In genomic region chr11:26112206-26112605, GRCm38 (mm10) we compare ENCODE assay signal across 20 mouse cellular contexts.
A peak's percentile ranks its signal among the peaks of the same experiment; 100 is the strongest.
DNase-seq lines count a peak whose midpoint lies in the region; ATAC-seq and TF ChIP-seq lines count a peak whose summit lies in the region.
"Had no signal": no experiment of that assay in that cellular context is flagged by ENCODE, and none has a peak within 500 bp of the region (broad histone marks: within the 10 kb centered on the region; RNA-seq: fewer than 3 reads in every experiment).

No protein-coding gene starts in this region.

- TF ChIP-seq POLR2A in heart, adult 2 months (IDR thresholded peaks at IDR 0.05; ENCODE audit: insufficient read depth, low read depth, low read length), result no peak
- no peak for TF ChIP-seq POLR2A in limb, embryonic 14.5 days (IDR thresholded peaks at IDR 0.05; ENCODE audit: borderline replicate concordance, extremely low read depth, insufficient read depth, insufficient read length)

- TF ChIP-seq CTCF in heart, adult 2 months (IDR thresholded peaks at IDR 0.05), result no peak

- ATAC-seq in limb, embryonic 14.5 days (ENCODE audit: low FRiP score, low read depth), result peak; percentile 50; the same call in 1 of the 2 replicates
- no peak for ATAC-seq in hindbrain, embryonic 11.5 days (ENCODE audit: low FRiP score)
- ATAC-seq: activated CD4-positive, CD25-positive, alpha-beta regulatory T cell, adult 4 months; forebrain, embryonic 15.5 days; hindbrain, postnatal 0 days; Patski had no signal

- H3K4me2 ChIP-seq in limb, embryonic 14.5 days (replicated peaks; ENCODE audit: low read depth, low read length, severe bottlenecking), result no peak overlapping the region
- H3K4me2 ChIP-seq in hindbrain, embryonic 11.5 days (replicated peaks; ENCODE audit: low read depth, low read length), result no peak overlapping the region
- H3K4me2 ChIP-seq: embryonic facial prominence, embryonic 15.5 days; forebrain, embryonic 15.5 days; hindbrain, embryonic 13.5 days had no signal

- intact Hi-C loops in heart, adult 2 months (cut with DNase I), result no loop called here

- no peak for TF ChIP-seq EP300 in heart, adult 2 months (IDR thresholded peaks at IDR 0.05; ENCODE audit: insufficient read depth, low read depth, low read length)

- DNase-seq in heart, adult 2 months, result peak; percentile 7 to 24
- DNase-seq in heart, embryonic 10.5 days (ENCODE audit: low spot score), result no peak
- DNase-seq in limb, embryonic 14.5 days (ENCODE audit: low spot score), result no peak
- DNase-seq in limb, embryonic 10.5 days (ENCODE audit: low spot score), result no peak
- peak; percentile 28 for DNase-seq in adrenal gland, postnatal 25 days
- DNase-seq in hindbrain, embryonic 11.5 days (ENCODE audit: low spot score), result no peak
- DNase-seq in layer of hippocampus, adult 9-11 months, result no peak
- DNase-seq: cerebellum, adult 11 months; cerebellum, adult 8-10 months; cerebellum, postnatal 14 days; embryo, embryonic 11 days; gastrocnemius, postnatal 36 days; kidney, adult 11 months had no signal

- H3K79me2 ChIP-seq in heart, adult 2 months (replicated peaks; ENCODE audit: control insufficient read depth, insufficient read depth, low read length), result no peaks in the 10 kb centered on the region

- H3K9me3 ChIP-seq in heart, embryonic 10.5 days, result no peaks in the 10 kb centered on the region
- H3K9me3 ChIP-seq in limb, embryonic 14.5 days (ENCODE audit: control insufficient read depth, low read length), result no peaks in the 10 kb centered on the region
- H3K9me3 ChIP-seq in limb, embryonic 10.5 days (replicated peaks), result no peaks in the 10 kb centered on the region
- H3K9me3 ChIP-seq in hindbrain, embryonic 11.5 days (ENCODE audit: control insufficient read depth, low read length), result no peaks in the 10 kb centered on the region
- H3K9me3 ChIP-seq: embryonic facial prominence, embryonic 15.5 days; forebrain, embryonic 15.5 days; hindbrain, embryonic 13.5 days had no signal

- H3K4me3 ChIP-seq in heart, adult 2 months, result no peak overlapping the region
- no peak overlapping the region for H3K4me3 ChIP-seq in heart, embryonic 10.5 days
- H3K4me3 ChIP-seq in limb, embryonic 14.5 days (replicated peaks; ENCODE audit: low read length), result no peak overlapping the region
- H3K4me3 ChIP-seq in limb, embryonic 10.5 days, result no peak overlapping the region
- no peak overlapping the region for H3K4me3 ChIP-seq in hindbrain, embryonic 11.5 days (ENCODE audit: low read depth, low read length)
- H3K4me3 ChIP-seq: embryonic facial prominence, embryonic 15.5 days; erythroblast, embryonic 14.5 days; forebrain, embryonic 15.5 days; hindbrain, embryonic 13.5 days had no signal

- WGBS in heart, adult 2 months, result 69% methylated on average over 3 of the region's 3 CpGs
- 80% methylated on average over 3 of the region's 3 CpGs for WGBS in heart, embryonic 10.5 days
- 60% methylated on average over 3 of the region's 3 CpGs for WGBS in limb, embryonic 14.5 days
- WGBS in limb, embryonic 10.5 days, result 86% methylated on average over 3 of the region's 3 CpGs
- WGBS in hindbrain, embryonic 11.5 days, result 88% methylated on average over 3 of the region's 3 CpGs

- H3K27ac ChIP-seq in heart, adult 2 months, result no peak overlapping the region
- H3K27ac ChIP-seq in heart, embryonic 10.5 days, result no peak overlapping the region
- H3K27ac ChIP-seq in limb, embryonic 14.5 days (replicated peaks; ENCODE audit: low read depth, low read length), result no peak overlapping the region
- no peak overlapping the region for H3K27ac ChIP-seq in limb, embryonic 10.5 days
- no peak overlapping the region for H3K27ac ChIP-seq in hindbrain, embryonic 11.5 days (ENCODE audit: low read depth, low read length)
- H3K27ac ChIP-seq: embryonic facial prominence, embryonic 15.5 days; forebrain, embryonic 15.5 days; hindbrain, embryonic 13.5 days; hindbrain, postnatal 0 days had no signal

- H3K4me1 ChIP-seq in heart, adult 2 months (ENCODE audit: control insufficient read depth, insufficient read depth, low read length), result no peaks in the 10 kb centered on the region
- no peaks in the 10 kb centered on the region for H3K4me1 ChIP-seq in heart, embryonic 10.5 days
- H3K4me1 ChIP-seq in limb, embryonic 14.5 days (ENCODE audit: control insufficient read depth, insufficient read depth, low read length), result no peaks in the 10 kb centered on the region
- 0 out of 2 replicates have a peak, but pooled peaks cover 7% of the 10 kb centered on the region for H3K4me1 ChIP-seq in limb, embryonic 10.5 days
- no peaks in the 10 kb centered on the region for H3K4me1 ChIP-seq in hindbrain, embryonic 11.5 days (replicated peaks; ENCODE audit: control insufficient read depth, insufficient read depth, low read length)
- H3K4me1 ChIP-seq: embryonic facial prominence, embryonic 15.5 days; forebrain, embryonic 15.5 days; hindbrain, embryonic 13.5 days had no signal

- no peaks in the 10 kb centered on the region for H3K27me3 ChIP-seq in heart, adult 2 months (ENCODE audit: control insufficient read depth, insufficient read depth, low read length)
- no peaks in the 10 kb centered on the region for H3K27me3 ChIP-seq in heart, embryonic 10.5 days (ENCODE audit: insufficient read depth, poor library complexity, severe bottlenecking)
- no peaks in the 10 kb centered on the region for H3K27me3 ChIP-seq in limb, embryonic 14.5 days (ENCODE audit: control insufficient read depth, insufficient read depth, low read length)
- H3K27me3 ChIP-seq in limb, embryonic 10.5 days (ENCODE audit: low read depth, poor library complexity, severe bottlenecking), result peaks cover 45% of the 10 kb centered on the region
- H3K27me3 ChIP-seq in hindbrain, embryonic 11.5 days (ENCODE audit: control insufficient read depth, insufficient read depth, low read length), result no peaks in the 10 kb centered on the region
- H3K27me3 ChIP-seq: embryonic facial prominence, embryonic 15.5 days; forebrain, embryonic 15.5 days; hindbrain, embryonic 13.5 days had no signal

- no peak overlapping the region for H3K9ac ChIP-seq in heart, adult 2 months (ENCODE audit: low read depth, low read length)
- H3K9ac ChIP-seq in limb, embryonic 14.5 days (ENCODE audit: low read depth, low read length, severe bottlenecking), result no peak overlapping the region
- no peak overlapping the region for H3K9ac ChIP-seq in hindbrain, embryonic 11.5 days (ENCODE audit: low read depth, low read length)
- H3K9ac ChIP-seq: embryonic facial prominence, embryonic 15.5 days; forebrain, embryonic 15.5 days; hindbrain, embryonic 13.5 days had no signal

- no peaks in the 10 kb centered on the region for H3K36me3 ChIP-seq in heart, adult 2 months (ENCODE audit: control insufficient read depth, insufficient read depth, low read length)
- H3K36me3 ChIP-seq in heart, embryonic 10.5 days, result no peaks in the 10 kb centered on the region
- H3K36me3 ChIP-seq in limb, embryonic 14.5 days (ENCODE audit: control insufficient read depth, insufficient read depth, low read length), result no peaks in the 10 kb centered on the region
- no peaks in the 10 kb centered on the region for H3K36me3 ChIP-seq in limb, embryonic 10.5 days
- H3K36me3 ChIP-seq in hindbrain, embryonic 11.5 days (ENCODE audit: control insufficient read depth, insufficient read depth, low read length), result no peaks in the 10 kb centered on the region
- H3K36me3 ChIP-seq: embryonic facial prominence, embryonic 15.5 days; forebrain, embryonic 15.5 days; hindbrain, embryonic 13.5 days had no signal

Comparison
In these comparisons a context has a peak if more than half of its experiments do, and no peak if none do; other contexts are left out.
1. DNase-seq: peak in heart, adult 2 months (2 of 2) and adrenal gland, postnatal 25 days (single experiment); none in heart, embryonic 10.5 days (single experiment), limb, embryonic 14.5 days (single experiment), limb, embryonic 10.5 days (single experiment), hindbrain, embryonic 11.5 days (single experiment) and layer of hippocampus, adult 9-11 months (single experiment).